Mouse (Mus musculus): ENCODE results near the gene Sh2d6. TPM values are rescaled to one million over a fixed set of nuclear protein-coding genes. Genes with fewer than 3 reads are reported as not detected.
A peak's percentile ranks its signal among the peaks of the same experiment; 100 is the strongest.
"Not testable (repeated sequence)": the region's sequence is repeated elsewhere in the genome, so short reads cannot be mapped to it uniquely, and the experiment has no call there.

Sh2d6 gene
- polyA plus RNA-seq, 1 experiment from 2014 or later, result not detected

GRCm38 (mm10) chr6:72534035-72534809 is 12.7 kb upstream of the Sh2d6 start:
- peak; percentile 43 for ATAC-seq (replicated peaks; ENCODE audit: insufficient number of reproducible peaks, insufficient read depth, low FRiP score, low read depth)
- H3K4me2 ChIP-seq, result no peak overlapping the region
- WGBS, result 42% methylated on average over 9 of the region's 9 CpGs
- no peaks in the 10 kb centered on the region for H3K36me3 ChIP-seq
- H3K27me3 ChIP-seq, result no peaks in the 10 kb centered on the region
- H3K4me1 ChIP-seq (replicated peaks), result peaks cover 13% of the 10 kb centered on the region
- H3K27ac ChIP-seq, result no peak overlapping the region
- H3K9me3 ChIP-seq (replicated peaks), result no peaks in the 10 kb centered on the region
- H3K4me3 ChIP-seq, result no peak overlapping the region
- H3K9ac ChIP-seq, result no peak overlapping the region

DNA sequence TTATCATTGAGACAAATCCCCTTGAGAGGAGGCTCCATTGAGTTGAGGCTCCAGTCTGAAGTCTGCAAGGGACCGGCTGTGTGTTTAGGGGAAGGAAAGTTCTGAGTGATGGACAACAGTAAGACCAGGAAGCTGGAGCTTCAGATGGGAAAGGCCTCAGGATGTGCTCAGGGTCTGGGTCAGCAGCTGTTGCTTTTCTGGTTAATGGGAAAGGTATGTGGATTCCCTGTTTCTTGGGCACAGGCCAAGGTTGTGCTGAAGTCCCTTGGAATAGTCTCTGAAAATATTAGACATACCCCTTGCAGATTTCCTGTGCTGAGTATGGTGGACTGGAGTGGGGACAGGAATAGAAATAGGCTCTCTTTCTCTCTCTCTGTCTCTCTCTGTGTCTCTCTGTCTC is 12.0 kb upstream of the Sh2d6 start:
- H3K4me3 ChIP-seq; H3K9ac ChIP-seq; H3K27ac ChIP-seq; H3K9me3 ChIP-seq (replicated peaks); H3K4me2 ChIP-seq; H3K4me1 ChIP-seq (replicated peaks); H3K36me3 ChIP-seq; H3K27me3 ChIP-seq: not testable (repeated sequence)
- 14% methylated on average over 1 of the region's 1 CpGs for WGBS
- peak; percentile 56 for ATAC-seq (replicated peaks; ENCODE audit: insufficient number of reproducible peaks, insufficient read depth, low FRiP score, low read depth)

DNA sequence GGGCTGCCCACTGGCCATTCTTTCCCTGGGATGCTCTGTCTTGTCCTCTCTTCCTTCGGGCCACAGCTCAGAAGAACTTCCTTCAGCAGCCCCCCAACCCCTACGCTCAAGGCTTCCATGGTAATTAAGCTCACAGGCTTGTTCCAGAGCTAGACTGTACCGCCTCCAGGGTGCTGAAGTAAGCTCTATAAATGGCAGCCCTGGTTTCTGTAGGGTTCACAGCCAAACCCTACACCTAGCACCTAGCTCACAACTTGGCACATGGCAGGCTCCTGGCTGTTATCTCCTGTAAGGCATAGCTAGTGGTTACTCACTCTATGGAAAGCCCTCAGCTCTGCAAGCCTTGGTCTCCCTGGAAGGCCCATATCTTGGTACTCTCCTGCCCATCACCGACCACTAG is 11.1 kb upstream of the Sh2d6 start:
- no peak overlapping the region for H3K4me3 ChIP-seq
- peaks cover 4% of the 10 kb centered on the region for H3K4me1 ChIP-seq (replicated peaks)
- no peaks in the 10 kb centered on the region for H3K9me3 ChIP-seq (replicated peaks)
- no peaks in the 10 kb centered on the region for H3K36me3 ChIP-seq
- no peak for ATAC-seq (replicated peaks; ENCODE audit: insufficient number of reproducible peaks, insufficient read depth, low FRiP score, low read depth)
- no peak overlapping the region for H3K4me2 ChIP-seq
- no peaks in the 10 kb centered on the region for H3K27me3 ChIP-seq
- 76% methylated on average over 4 of the region's 4 CpGs for WGBS
- H3K27ac ChIP-seq, result no peak overlapping the region
- no peak overlapping the region for H3K9ac ChIP-seq

DNA sequence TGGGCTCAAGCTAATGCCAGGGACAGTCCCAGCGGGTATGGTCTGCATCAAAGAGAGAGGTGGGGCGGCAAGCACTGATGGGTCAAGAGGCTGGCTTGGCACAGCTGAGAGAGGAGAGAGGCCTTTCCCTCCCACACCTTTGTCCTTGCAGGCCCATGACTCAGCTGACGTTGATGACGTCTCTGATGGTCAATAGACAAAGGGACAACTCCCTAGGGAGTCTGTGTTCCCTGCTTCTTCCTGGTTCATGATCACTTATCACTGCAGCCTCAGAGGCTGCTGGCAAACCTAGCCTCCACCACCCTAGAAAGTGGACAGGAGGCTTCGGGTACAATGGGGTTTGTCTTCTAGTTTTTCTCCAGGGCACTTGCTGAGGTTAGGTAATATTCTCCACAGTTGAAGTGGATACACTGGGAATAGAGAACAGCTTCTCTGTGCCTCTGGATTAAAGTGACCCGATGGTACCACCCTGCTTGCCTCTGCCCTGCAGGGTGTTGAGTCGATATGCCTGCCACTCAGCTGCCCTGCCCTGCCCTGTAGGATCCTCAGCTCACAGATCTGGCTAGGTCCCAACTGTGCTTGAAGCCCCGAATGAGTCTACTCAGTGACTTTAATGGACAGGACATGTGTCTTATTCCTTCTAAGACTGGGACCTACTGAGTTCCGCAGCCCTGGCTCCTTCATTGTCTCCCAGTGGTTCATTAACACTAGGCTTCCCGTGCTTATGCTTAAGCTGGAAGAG is 7.1 kb upstream of the Sh2d6 start:
- WGBS, result 70% methylated on average over 10 of the region's 10 CpGs
- no peaks in the 10 kb centered on the region for H3K27me3 ChIP-seq
- no peak for ATAC-seq (replicated peaks; ENCODE audit: insufficient number of reproducible peaks, insufficient read depth, low FRiP score, low read depth)
- no peaks in the 10 kb centered on the region for H3K36me3 ChIP-seq
- H3K9me3 ChIP-seq (replicated peaks), result no peaks in the 10 kb centered on the region
- no peak overlapping the region for H3K4me2 ChIP-seq
- no peaks in the 10 kb centered on the region for H3K4me1 ChIP-seq (replicated peaks)
- H3K9ac ChIP-seq, result no peak overlapping the region
- H3K4me3 ChIP-seq, result no peak overlapping the region
- no peak overlapping the region for H3K27ac ChIP-seq

GRCm38 (mm10) chr6:72527070-72527469 is 5.6 kb upstream of the Sh2d6 start:
- Histone ChIP-seq H3K4me2 (no peak overlapping the region), H3K4me3 (no peak overlapping the region), H3K9me3 (replicated peaks) (no peaks in the 10 kb centered on the region), H3K4me1 (replicated peaks) (no peaks in the 10 kb centered on the region), H3K9ac (no peak overlapping the region), H3K27ac (no peak overlapping the region), H3K27me3 (no peaks in the 10 kb centered on the region), H3K36me3 (no peaks in the 10 kb centered on the region)
- whole genome bisulfite sequencing, result 79% methylated on average over 4 of the region's 4 CpGs
- ATAC-seq (replicated peaks; ENCODE audit: insufficient number of reproducible peaks, insufficient read depth, low FRiP score, low read depth), result no peak

DNA sequence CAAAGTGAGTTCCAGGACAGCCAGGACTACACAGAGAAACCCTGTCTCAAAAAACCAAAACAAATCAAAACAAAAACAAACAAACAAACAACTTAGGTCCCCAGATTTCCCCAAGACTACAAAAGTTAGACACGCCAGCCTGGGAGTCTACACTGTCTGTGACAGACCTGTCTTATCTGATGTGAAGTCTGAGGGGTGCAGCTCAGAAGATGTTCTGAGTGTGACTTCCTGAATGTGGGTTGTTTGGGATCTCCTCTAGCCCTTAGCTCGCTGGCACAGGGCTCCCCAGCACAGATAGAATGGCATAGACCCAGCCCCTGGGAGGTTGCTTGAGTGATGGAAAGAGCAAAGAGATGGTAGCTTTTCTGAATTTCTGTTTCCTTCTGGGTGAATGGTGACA is 2.7 kb upstream of the Sh2d6 start:
- Histone ChIP-seq H3K36me3 (no peaks in the 10 kb centered on the region), H3K9ac (no peak overlapping the region), H3K9me3 (replicated peaks) (no peaks in the 10 kb centered on the region), H3K4me2 (no peak overlapping the region), H3K4me1 (replicated peaks) (peaks cover 10% of the 10 kb centered on the region), H3K4me3 (no peak overlapping the region), H3K27ac (no peak overlapping the region), H3K27me3 (no peaks in the 10 kb centered on the region)
- ATAC-seq (replicated peaks; ENCODE audit: insufficient number of reproducible peaks, insufficient read depth, low FRiP score, low read depth), result no peak
- 68% methylated on average over 2 of the region's 2 CpGs for WGBS

DNA sequence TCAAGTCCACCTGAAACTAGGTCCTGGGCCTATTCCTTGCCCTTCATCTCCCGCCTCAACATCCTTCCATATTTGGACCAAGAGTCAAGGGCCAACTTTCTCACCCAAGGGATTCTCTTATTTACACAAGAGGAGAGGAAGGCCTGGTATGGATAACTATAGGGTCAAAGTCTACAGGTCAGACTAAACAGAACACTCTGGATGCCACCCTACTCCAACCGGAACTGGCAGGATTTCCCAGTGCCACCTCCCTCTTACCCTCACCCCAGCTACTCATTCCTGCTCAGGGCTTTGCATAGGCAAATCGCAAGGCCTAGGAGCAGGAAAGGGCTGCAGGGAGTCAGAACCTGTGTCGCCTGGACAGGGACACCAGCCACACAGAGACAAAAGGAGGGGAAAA is 1.7 kb upstream of the Sh2d6 start:
- peaks cover 10% of the 10 kb centered on the region for H3K4me1 ChIP-seq (replicated peaks)
- no peak overlapping the region for H3K27ac ChIP-seq
- ATAC-seq (replicated peaks; ENCODE audit: insufficient number of reproducible peaks, insufficient read depth, low FRiP score, low read depth), result no peak

GRCm38 (mm10) chr6:72522288-72522687 is 781 bp upstream of the Sh2d6 start:
- Histone ChIP-seq H3K27me3 (no peaks in the 10 kb centered on the region), H3K9me3 (replicated peaks) (no peaks in the 10 kb centered on the region), H3K4me1 (replicated peaks) (peaks cover 10% of the 10 kb centered on the region), H3K4me3 (no peak overlapping the region), H3K27ac (no peak overlapping the region), H3K36me3 (no peaks in the 10 kb centered on the region), H3K9ac (no peak overlapping the region), H3K4me2 (no peak overlapping the region)
- ATAC-seq (replicated peaks; ENCODE audit: insufficient number of reproducible peaks, insufficient read depth, low FRiP score, low read depth), result no peak
- 79% methylated on average over 5 of the region's 5 CpGs for WGBS

More for the DNA sequence above, 1.7 kb upstream of the Sh2d6 start:
- Histone ChIP-seq H3K4me3 (no peak overlapping the region), H3K4me2 (no peak overlapping the region), H3K9me3 (replicated peaks) (no peaks in the 10 kb centered on the region), H3K27me3 (no peaks in the 10 kb centered on the region), H3K36me3 (no peaks in the 10 kb centered on the region), H3K9ac (no peak overlapping the region)
- 75% methylated on average over 4 of the region's 4 CpGs for WGBS

DNA sequence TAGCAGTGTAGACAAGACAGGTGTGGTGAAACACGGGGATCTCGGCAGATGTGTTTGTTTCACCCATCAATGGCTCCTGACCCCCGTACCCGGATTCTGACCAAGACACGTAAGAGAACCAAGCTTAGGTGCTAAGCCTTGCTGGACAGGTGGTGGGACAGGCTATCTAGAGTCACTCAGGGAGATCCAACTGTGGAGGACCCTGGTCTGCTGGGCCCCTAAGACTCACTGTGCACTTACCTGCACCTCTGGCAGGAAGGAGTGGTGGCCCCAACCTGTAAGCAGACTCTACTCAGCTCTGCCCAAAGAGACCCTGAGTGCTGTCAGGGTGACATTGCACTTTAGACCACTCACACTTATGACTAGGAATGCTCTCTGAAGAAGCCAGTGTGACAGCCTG is 603 bp downstream of the Sh2d6 start:
- WGBS, result 89% methylated on average over 5 of the region's 5 CpGs
- no peak for ATAC-seq (replicated peaks; ENCODE audit: insufficient number of reproducible peaks, insufficient read depth, low FRiP score, low read depth)

GRCm38 (mm10) chr6:72519892-72520663 is 1.4 kb downstream of the Sh2d6 start:
- H3K9ac ChIP-seq, result no peak overlapping the region
- H3K4me3 ChIP-seq, result no peak overlapping the region
- H3K36me3 ChIP-seq, result no peaks in the 10 kb centered on the region
- no peaks in the 10 kb centered on the region for H3K27me3 ChIP-seq
- peak overlapping the region; percentile 50; the same call in 1 of the 2 replicates for H3K27ac ChIP-seq
- H3K4me1 ChIP-seq (replicated peaks), result peaks cover 10% of the 10 kb centered on the region
- H3K4me2 ChIP-seq, result peak overlapping the region; percentile 18; the same call in 1 of the 2 replicates
- WGBS, result 25% methylated on average over 10 of the region's 10 CpGs
- no peaks in the 10 kb centered on the region for H3K9me3 ChIP-seq (replicated peaks)
- peak; percentile 58; the same call in 1 of the 2 replicates for ATAC-seq (replicated peaks; ENCODE audit: insufficient number of reproducible peaks, insufficient read depth, low FRiP score, low read depth)

More for the DNA sequence above, 603 bp downstream of the Sh2d6 start:
- H3K27me3 ChIP-seq, result no peaks in the 10 kb centered on the region
- H3K9ac ChIP-seq, result no peak overlapping the region
- no peak overlapping the region for H3K4me2 ChIP-seq
- H3K4me1 ChIP-seq (replicated peaks), result peaks cover 10% of the 10 kb centered on the region
- H3K36me3 ChIP-seq, result no peaks in the 10 kb centered on the region
- no peak overlapping the region for H3K27ac ChIP-seq
- no peaks in the 10 kb centered on the region for H3K9me3 ChIP-seq (replicated peaks)
- H3K4me3 ChIP-seq, result no peak overlapping the region

DNA sequence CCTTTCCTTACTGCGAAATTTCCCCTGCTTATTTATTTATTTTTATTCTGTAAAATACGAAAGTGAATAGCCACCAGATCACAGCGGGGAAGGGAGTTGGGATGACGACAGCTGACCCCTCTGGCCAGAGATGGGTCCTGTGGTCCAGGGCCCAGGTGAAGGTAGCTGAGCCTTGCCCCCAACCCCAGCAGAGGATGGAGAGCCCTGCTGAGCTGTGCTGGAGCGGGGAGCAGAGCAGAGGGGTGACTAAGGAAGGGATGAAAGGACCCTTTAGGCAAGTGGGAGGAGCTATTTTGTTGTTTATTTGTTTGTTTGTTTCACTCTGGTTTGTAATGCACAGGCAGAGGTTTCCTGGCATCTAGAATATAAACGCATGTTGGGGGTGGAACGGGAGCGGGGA is 2.2 kb downstream of the Sh2d6 start:
- no peak overlapping the region for H3K9ac ChIP-seq

More for the DNA sequence above, 2.2 kb downstream of the Sh2d6 start:
- H3K27ac ChIP-seq, result no peak overlapping the region
- H3K9me3 ChIP-seq (replicated peaks), result no peaks in the 10 kb centered on the region
- no peaks in the 10 kb centered on the region for H3K36me3 ChIP-seq
- H3K27me3 ChIP-seq, result no peaks in the 10 kb centered on the region
- H3K4me1 ChIP-seq (replicated peaks), result peaks cover 10% of the 10 kb centered on the region
- H3K4me3 ChIP-seq, result no peak overlapping the region
- no peak overlapping the region for H3K4me2 ChIP-seq
- ATAC-seq (replicated peaks; ENCODE audit: insufficient number of reproducible peaks, insufficient read depth, low FRiP score, low read depth), result no peak
- 36% methylated on average over 8 of the region's 8 CpGs for WGBS

All from heart, embryonic 15.5 days (tissue).